Mouse (Mus musculus) R1 (cell line): ENCODE results near the gene Sorl1.
"Not testable (repeated sequence)": the region's sequence is repeated elsewhere in the genome, so short reads cannot be mapped to it uniquely, and the experiment has no call there.

Source experiments
- DNase-seq: peaks from one replicate; pipeline ENCODE4 v3.0.0-alpha.2; 2018; ENCODE audit warnings: low read depth, low spot score

The Sorl1 gene

GRCm38 (mm10) chr9:42094028-42094551 is 30.0 kb downstream of the Sorl1 start:
- DNase-seq = no peak

- no peak for DNase-seq
Observed at GRCm38 (mm10) chr9:42092749-42093148, 31.3 kb downstream of the Sorl1 start.

GRCm38 (mm10) chr9:42091561-42091960 is 32.5 kb downstream of the Sorl1 start:
- no peak for DNase-seq

GRCm38 (mm10) chr9:42087921-42088320 is 36.2 kb downstream of the Sorl1 start:
- DNase-seq = no peak

GRCm38 (mm10) chr9:42085970-42086369 is 38.1 kb downstream of the Sorl1 start:
- DNase-seq = no peak

- DNase-seq = no peak
Observed at GRCm38 (mm10) chr9:42083661-42084067, 40.4 kb downstream of the Sorl1 start.

- DNase-seq = no peak
Observed at GRCm38 (mm10) chr9:42081681-42082530, 42.2 kb downstream of the Sorl1 start.

GRCm38 (mm10) chr9:42080671-42081070 is 43.4 kb downstream of the Sorl1 start:
- DNase-seq = no peak

GRCm38 (mm10) chr9:42077112-42077845 is 46.8 kb downstream of the Sorl1 start:
- no peak for DNase-seq

- DNase-seq = peak; percentile 37
Observed at GRCm38 (mm10) chr9:42076256-42076849, 47.7 kb downstream of the Sorl1 start.

GRCm38 (mm10) chr9:42075241-42075640 is 48.9 kb downstream of the Sorl1 start:
- DNase-seq = no peak

- no peak for DNase-seq
Observed at GRCm38 (mm10) chr9:42072010-42072409, 52.1 kb downstream of the Sorl1 start.

GRCm38 (mm10) chr9:42070856-42071255 is 53.2 kb downstream of the Sorl1 start:
- DNase-seq = no peak

- peak; percentile 58 for DNase-seq
Observed at GRCm38 (mm10) chr9:42069471-42069870, 54.6 kb downstream of the Sorl1 start.

- no peak for DNase-seq
Observed at GRCm38 (mm10) chr9:42067950-42068349, 56.1 kb downstream of the Sorl1 start.

- no peak for DNase-seq
Observed at GRCm38 (mm10) chr9:42065756-42066155, 58.3 kb downstream of the Sorl1 start.

GRCm38 (mm10) chr9:42063391-42063790 is 60.7 kb downstream of the Sorl1 start:
- no peak for DNase-seq

- no peak for DNase-seq
Observed at GRCm38 (mm10) chr9:42062269-42062668, 61.8 kb downstream of the Sorl1 start.

- DNase-seq = not testable (repeated sequence)
Observed at GRCm38 (mm10) chr9:42059006-42059405, 65.1 kb downstream of the Sorl1 start.

GRCm38 (mm10) chr9:42056591-42056990 is 67.5 kb downstream of the Sorl1 start:
- no peak for DNase-seq

- no peak for DNase-seq
Observed at GRCm38 (mm10) chr9:42055378-42055777, 68.7 kb downstream of the Sorl1 start.
